Mouse (Mus musculus) ES-Bruce4 (cell line): ENCODE data around the gene Atp6v1f.

Experiments
- CTCF ChIP-seq: IDR thresholded peaks from one replicate; pipeline ENCODE4 v1.8.1; 2011; ENCODE audit warnings: low read depth, low read length
- EP300 ChIP-seq: IDR thresholded peaks from 2 replicates; pipeline ENCODE4 v1.6.1; 2011; ENCODE audit warnings: low read depth, low read length; ENCODE audit not compliant: insufficient read depth
- POLR2A ChIP-seq: IDR thresholded peaks from one replicate; pipeline ENCODE4 v1.8.1; 2011; ENCODE audit warnings: low read length; ENCODE audit not compliant: insufficient read depth

DNA sequence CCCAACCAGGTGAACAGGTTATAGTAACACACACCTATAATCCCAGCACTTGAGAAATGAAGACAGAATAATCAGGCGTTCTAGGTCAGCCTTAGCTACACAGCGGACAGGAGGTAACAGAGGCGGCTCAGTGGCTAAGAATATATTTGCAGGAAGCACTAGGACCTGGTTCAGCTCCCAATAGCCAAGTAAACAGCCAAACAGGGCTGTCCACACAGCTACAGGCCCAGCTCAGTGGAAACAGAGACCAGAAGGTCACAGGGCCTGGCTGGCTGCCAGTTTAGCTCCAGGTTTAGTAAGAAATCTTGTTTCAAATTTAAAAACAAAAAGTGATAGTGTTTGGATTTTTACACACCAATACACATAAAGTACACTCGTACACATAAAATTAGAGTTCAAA is 26.6 kb downstream of the Atp6v1f start:
- TF ChIP-seq POLR2A (no peak), EP300 (no peak), CTCF (no peak)
